Mouse (Mus musculus): ENCODE measurements around the gene Pskh1.

DNA sequence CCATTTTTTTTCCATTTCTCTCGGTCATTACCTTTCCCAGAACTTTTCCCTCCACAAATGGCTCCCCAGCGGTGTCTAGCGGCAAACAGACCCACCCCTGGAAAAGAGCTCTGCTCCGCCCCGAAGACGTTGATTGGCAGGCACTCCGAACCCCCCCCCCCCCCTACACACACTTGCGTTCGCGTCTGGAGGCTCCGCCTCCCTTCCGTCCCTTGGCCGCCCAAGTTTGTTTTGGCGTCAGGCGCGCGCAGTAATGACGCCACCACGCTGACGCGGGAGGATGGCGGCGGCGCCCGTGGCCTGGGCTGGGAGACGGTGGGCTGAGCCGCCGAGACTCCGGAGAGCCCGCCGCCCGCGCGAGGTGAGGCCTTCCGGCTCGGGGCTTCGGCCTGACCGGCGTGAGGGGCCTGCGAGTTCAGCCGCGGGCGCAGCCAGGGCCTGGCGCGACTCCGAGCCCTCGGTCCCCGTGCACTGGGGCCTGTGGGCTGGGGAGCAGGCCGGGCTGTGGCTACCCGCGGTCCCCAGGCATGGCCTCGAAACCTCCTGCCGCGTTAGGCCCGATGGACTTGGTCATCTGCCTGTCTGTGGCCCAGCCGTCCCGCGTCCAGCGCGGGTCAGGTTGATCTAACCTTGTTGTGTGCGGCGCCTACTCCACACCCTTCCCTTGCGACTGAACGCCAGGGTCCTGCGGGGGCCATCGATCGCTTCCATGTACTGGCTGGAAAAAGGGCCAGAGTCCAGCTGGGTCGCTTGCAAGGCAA, at the start of gene Pskh1:
- peak; percentile 66 for TF ChIP-seq POLR2A (IDR thresholded peaks at IDR 0.05; ENCODE audit: extremely low read depth, insufficient read depth, low read length)
- TF ChIP-seq CTCF (IDR thresholded peaks at IDR 0.05; ENCODE audit: extremely low read depth, insufficient read depth, low read length) = no peak
